Mouse (Mus musculus): ENCODE data around the gene Slc24a4.

- no peak for TF ChIP-seq POLR2AphosphoS2 (IDR thresholded peaks at IDR 0.05; ENCODE audit: low read depth, low read length)
- no peak for TF ChIP-seq POLR2A (IDR thresholded peaks at IDR 0.05; ENCODE audit: low read depth, low read length)
- no peak for TF ChIP-seq TBP (conservative IDR thresholded peaks at IDR 0.05; ENCODE audit: low read depth, low read length)
- TF ChIP-seq CTCF (conservative IDR thresholded peaks at IDR 0.05 in 1 of 2, IDR thresholded peaks at IDR 0.05 in 1 of 2; ENCODE audit: low read depth in 2 of 2, low read length in 2 of 2), result no peak
- no peak for TF ChIP-seq MYC (IDR thresholded peaks at IDR 0.05; ENCODE audit: low read depth, low read length)
- no peak for TF ChIP-seq EP300 (IDR thresholded peaks at IDR 0.05; ENCODE audit: low read length)
- no peak for TF ChIP-seq ZKSCAN1 (IDR thresholded peaks at IDR 0.05; ENCODE audit: borderline replicate concordance, low read depth, low read length)
- TF ChIP-seq ETS1 (conservative IDR thresholded peaks at IDR 0.05; ENCODE audit: low read depth, low read length), result no peak
- TF ChIP-seq TCF12 (IDR thresholded peaks at IDR 0.05; ENCODE audit: low read depth, low read length), result no peak
- TF ChIP-seq MAX (IDR thresholded peaks at IDR 0.05; ENCODE audit: low read length), result no peak
Observed at GRCm38 (mm10) chr12:102280867-102281503, 152.5 kb downstream of the Slc24a4 start.
